Mouse (Mus musculus) granulocyte monocyte progenitor cell, adult 5-6 weeks (primary cell): ENCODE results near the gene 4930455H04Rik. TPM values are rescaled to one million over a fixed set of nuclear protein-coding genes. Genes with fewer than 3 reads are reported as not detected.

Experiments
- ATAC-seq: replicated peaks from 2 replicates; pipeline ENCODE4 v1.8.0; 2016; ENCODE audit warnings: mild to moderate bottlenecking, moderate TSS enrichment, inconsistent platforms; ENCODE audit not compliant: poor library complexity, severe bottlenecking
- total RNA-seq, 2 experiments: library from RNA; stranded (forward) in 1 of 2; stranded (reverse) in 1 of 2; fragments of 200-712, 200-1000 nt in 1 of 2; fragments of >200 nt in 1 of 2; fragmentation: Nextera tagmentation in 1 of 2; gene quantifications; 2 replicates each; pipeline ENCODE4 v1.2.3; 2014 to 2017

4930455H04Rik gene
- total RNA-seq, 2 experiments from 2014 or later, result not detected

DNA sequence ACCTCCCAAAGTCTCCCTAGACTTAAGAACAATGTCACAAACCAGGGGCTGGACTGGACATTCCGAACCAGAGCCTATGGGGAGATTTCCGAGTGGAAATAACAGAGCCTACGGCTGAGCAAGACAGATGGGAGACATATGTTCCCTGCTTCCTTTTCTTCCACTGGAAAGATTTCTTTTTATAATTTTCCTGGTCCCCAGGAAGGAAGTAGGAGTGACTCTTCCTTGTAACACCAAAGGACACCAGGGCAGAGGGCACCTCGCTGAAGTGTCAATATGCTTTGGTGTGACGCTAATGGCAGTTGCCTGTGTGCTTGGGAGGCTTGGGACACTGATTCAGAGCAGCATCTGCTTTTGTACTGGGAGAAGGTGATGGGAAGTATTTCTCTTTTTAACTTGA is 56.5 kb downstream of the 4930455H04Rik start:
- ATAC-seq, result no peak

GRCm38 (mm10) chr3:117025421-117025820 is 57.4 kb downstream of the 4930455H04Rik start:
- ATAC-seq, result peak; percentile 35; the same call in 1 of the 2 replicates

Other genes starting within 250 kb of the 4930455H04Rik start
- gene Agl, start 160.1 kb upstream of the 4930455H04Rik start, total RNA-seq (2014; fragmentation: Nextera tagmentation), result 21.0 and 26.1 TPM in 2 replicates
- gene Agl, start 160.1 kb upstream of the 4930455H04Rik start, total RNA-seq (2017), result 11.1 and 12.5 TPM in 2 replicates
- gene Frrs1, start 108.8 kb upstream of the 4930455H04Rik start, total RNA-seq (2014; fragmentation: Nextera tagmentation), result 77.3 and 86.5 TPM in 2 replicates
- gene Frrs1, start 108.8 kb upstream of the 4930455H04Rik start, total RNA-seq (2017), result 40.2 and 56.2 TPM in 2 replicates
- gene Palmd, start 720 bp downstream of the 4930455H04Rik start, total RNA-seq (2014; fragmentation: Nextera tagmentation), result not detected in 2 replicates
- not detected in 2 replicates for gene Palmd, start 720 bp downstream of the 4930455H04Rik start, total RNA-seq (2017)